Mouse (Mus musculus): Measurements from ENCODE around the gene Snapc5. TPM values are rescaled to one million over a fixed set of nuclear protein-coding genes. Genes with fewer than 3 reads are reported as not detected.

Gene Snapc5
- total RNA-seq (2023) = 10 to 100 TPM; 27.2 to 31.5 TPM

GRCm38 (mm10) chr9:64178974-64179646, at the start of gene Snapc5:
Gene Snapc5, plus strand, starts transcription at chr9:64179274.

GRCm38 (mm10) chr9:64172816-64173665, 6.0 kb upstream of the Snapc5 start, which contains the start of the genes Zwilch and Rpl4:
Gene Zwilch, minus strand, starts transcription at chr9:64173104.
Gene Rpl4, plus strand, starts transcription at chr9:64173375.

Other genes with a start within 250 kb of the Snapc5 start
- 1 to 10 TPM in 1 of 2 experiments, under 1 TPM in 1; 0.93 to 1.1 TPM for gene Smad6, start 157.2 kb upstream of the Snapc5 start, total RNA-seq (2023)
- not detected for gene Lctl, start 62.1 kb upstream of the Snapc5 start, total RNA-seq (2023)
- gene Zwilch, start 6.2 kb upstream of the Snapc5 start, total RNA-seq (2023) = 10 to 100 TPM; 18.5 to 28.1 TPM
- gene Rpl4, start 5.9 kb upstream of the Snapc5 start, total RNA-seq (2023) = 100 to 1,000 TPM; 698 to 762 TPM
- gene Uchl4, start 55.9 kb downstream of the Snapc5 start, total RNA-seq (2023) = 1 to 10 TPM in 1 of 2 experiments, under 1 TPM in 1; 0.66 to 1.2 TPM
- 10 to 100 TPM; 81.2 to 87.0 TPM for gene Map2k1, start 74.4 kb downstream of the Snapc5 start, total RNA-seq (2023)
- 10 to 100 TPM; 35.4 to 56.6 TPM for gene Tipin, start 102.3 kb downstream of the Snapc5 start, total RNA-seq (2023)
- 10 to 100 TPM; 12.1 to 15.1 TPM for gene Dis3l, start 162.0 kb downstream of the Snapc5 start, total RNA-seq (2023)
- under 1 TPM in 1 of 2 experiments, not detected in 1; 0.07 TPM for gene Megf11, start 206.4 kb downstream of the Snapc5 start, total RNA-seq (2023)

Data from neutrophil, adult 83 days (primary cell).